Mouse (Mus musculus) lung, adult 2 months (tissue): Measurements from ENCODE around the gene Mecp2.

Experiments used
- CTCF ChIP-seq: fragments of 200-500 bp; IDR thresholded peaks from 2 replicates; pipeline ENCODE4 v1.5.1; 2011; ENCODE audit warnings: mild to moderate bottlenecking, low read length, control low read depth; ENCODE audit not compliant: insufficient read depth
- POLR2A ChIP-seq: fragments of 200-500 bp; IDR thresholded peaks from 2 replicates; pipeline ENCODE4 v1.6.1; 2011; ENCODE audit warnings: low read depth, mild to moderate bottlenecking, control low read depth, low read length, borderline replicate concordance; ENCODE audit errors: extremely low read depth

DNA sequence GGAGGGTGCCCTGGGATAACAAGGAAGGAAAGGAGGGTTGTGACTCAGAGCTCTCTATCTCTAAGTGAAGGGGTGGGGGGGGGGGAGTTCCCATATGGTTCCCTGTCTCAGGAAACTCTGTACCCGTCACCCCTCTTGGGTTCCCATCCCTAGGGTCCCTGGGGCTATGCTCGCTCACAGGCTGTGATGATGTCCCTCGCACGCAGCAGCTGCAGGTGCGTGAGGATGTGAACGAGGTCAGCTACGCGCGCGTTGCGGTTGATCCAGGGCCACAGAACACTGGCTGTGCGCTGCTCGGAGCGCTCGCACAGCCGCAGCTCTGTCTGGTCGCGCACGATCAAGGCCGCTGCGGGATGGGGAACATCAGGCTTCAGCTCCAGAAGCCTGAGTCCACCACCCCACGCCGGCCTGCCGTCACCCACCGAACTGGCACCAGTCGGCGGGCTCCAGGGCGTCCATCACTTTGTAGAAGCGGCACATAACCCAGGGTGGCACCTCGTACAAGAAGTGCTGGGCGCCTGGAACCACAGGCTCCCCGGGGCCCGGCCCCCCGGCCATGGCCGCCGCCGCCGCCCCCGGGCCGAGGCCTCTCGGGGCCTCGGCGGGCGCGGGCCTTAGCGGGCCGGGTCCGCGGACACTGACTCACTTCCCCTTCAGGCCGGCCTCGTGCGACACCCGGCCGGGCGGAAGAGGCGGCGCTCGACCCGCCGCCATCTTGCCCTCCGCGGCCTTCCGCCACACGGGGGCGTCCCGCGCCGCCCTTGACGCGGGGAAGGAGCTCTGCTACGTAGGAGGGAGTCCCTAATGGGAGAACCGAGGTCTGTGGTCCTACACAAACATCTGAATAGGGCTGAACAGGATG lies 111.7 kb downstream of the Mecp2 start, which contains the start of gene Irak1:
- TF ChIP-seq CTCF (peak; percentile 39), POLR2A (0 out of 2 replicates have a peak, but pooled peaks have one; percentile 3)
